Mouse (Mus musculus) v-Abl transformed pro-B cells (cell line): ENCODE data around the gene Gdf11.

ENCODE experiments used
- in situ Hi-C, 2 experiments: fragments of 400-800 bp; cut with MboI; formaldehyde crosslinking; loops; one replicate each; pipeline ENCODE4 v1.15.1; 2025; ENCODE audit not compliant: unreplicated experiment in 2 of 2

The Gdf11 gene

DNA sequence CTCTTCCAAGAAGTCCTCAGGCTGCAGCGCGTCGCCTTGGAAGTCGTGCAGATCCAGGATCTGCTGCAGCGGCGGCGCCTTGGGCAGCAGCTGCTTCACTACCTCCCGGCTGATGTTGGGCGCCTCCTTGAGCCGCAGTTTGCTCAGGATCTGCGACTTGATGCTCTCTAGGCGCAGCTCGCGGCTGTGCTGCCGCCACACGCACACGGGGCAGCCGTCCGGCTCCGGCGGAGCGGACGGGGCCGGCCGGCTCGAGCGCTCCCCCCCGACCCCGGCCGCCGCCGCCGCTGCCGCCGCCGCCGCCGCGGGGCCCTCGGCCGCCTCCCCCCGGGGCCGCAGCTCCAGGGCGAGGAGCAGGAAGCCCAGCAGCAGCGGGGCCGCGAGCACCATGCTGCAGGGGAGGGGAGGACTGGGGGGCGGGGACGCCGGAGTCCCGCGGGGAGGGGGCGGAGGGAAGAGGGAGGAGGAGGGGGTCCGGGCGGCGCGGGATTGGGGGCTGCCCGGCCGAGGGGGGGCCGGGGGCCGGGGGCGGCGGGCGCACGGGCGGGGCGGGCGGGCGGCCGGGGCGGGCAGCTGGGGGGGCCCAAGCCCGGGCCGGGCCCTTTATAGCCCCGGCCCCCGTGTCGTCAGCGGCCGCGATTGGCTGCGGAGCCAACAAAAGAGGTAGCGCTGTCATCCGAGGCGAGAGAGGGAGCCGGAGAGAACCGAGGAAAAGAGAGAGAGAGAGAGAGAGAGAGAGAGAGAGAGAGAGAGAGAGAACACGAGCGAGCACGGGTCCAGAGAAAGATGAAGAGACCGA is at the start of gene Gdf11:
TSS of gene Gdf11 (minus strand) at position 423 of the 799 bp plus-strand sequence.
- in situ Hi-C loops: loop anchor here (10.0 to 25.0 kb wide), 3 partner anchors 277 to 554 kb away; partner anchors contain the start of gene Cs (in 1 of the 2)

GRCm38 (mm10) chr10:128940475-128941061 is 49.0 kb upstream of the Gdf11 start:
- in situ Hi-C loops: no loop called here

GRCm38 (mm10) chr10:128938974-128939373 is 47.5 kb upstream of the Gdf11 start:
- in situ Hi-C loops: no loop called here

DNA sequence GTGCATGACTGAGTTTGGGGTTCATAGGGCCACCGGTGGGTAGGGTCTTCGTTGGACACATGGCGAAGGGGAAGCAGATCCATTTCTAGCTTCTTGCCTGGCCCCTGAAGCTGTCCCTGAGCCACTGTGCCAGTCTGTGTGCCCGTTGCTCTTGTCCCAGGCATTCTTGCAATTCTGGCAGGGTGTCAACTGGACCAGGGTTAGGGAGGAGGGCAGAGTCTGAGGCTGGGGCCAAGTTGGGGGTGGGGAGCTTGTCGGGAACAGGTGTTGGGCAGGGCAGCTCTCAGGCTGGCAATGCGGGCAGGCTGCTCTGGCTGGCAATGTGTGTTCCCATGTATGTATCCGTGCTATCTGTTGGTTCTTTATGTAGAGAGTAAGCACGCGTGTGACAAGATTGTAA is 46.9 kb upstream of the Gdf11 start:
- in situ Hi-C loops: no loop called here

DNA sequence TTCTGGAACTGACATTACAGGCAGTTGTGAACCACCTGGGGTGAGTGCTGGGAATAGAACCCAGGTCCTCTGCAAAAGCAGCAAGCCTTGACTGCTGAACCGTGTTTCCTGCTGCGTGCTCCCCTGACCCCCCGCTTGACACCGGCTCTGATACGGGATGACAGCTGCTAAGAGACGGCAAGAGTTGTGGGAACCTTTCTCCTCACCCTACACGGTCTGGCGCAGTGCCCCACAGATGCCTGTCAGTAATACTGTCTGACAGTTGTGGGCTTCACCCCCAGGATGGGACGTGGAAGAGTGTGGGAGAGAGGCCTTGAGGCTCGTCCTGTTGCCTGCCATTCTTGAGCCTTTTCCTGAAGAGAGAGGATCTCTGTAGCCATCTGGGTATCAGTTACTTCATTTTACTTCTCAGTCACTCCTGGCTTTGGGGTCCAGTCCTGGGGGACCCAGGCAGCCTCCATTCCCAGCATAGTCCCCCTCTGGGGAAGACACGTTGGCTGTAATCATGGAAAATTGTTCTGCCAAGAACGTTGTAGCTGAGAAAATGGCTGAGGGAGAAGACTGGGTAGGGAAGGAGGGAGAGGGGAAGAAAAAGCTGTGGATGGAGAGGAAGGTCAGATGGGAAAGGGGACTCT is 46.4 kb upstream of the Gdf11 start:
- in situ Hi-C loops: no loop called here

GRCm38 (mm10) chr10:128935826-128936440 is 44.4 kb upstream of the Gdf11 start:
- in situ Hi-C loops: no loop called here

GRCm38 (mm10) chr10:128934997-128935787 is 43.7 kb upstream of the Gdf11 start:
- in situ Hi-C loops: no loop called here

GRCm38 (mm10) chr10:128933976-128934721 is 42.6 kb upstream of the Gdf11 start:
- in situ Hi-C loops: no loop called here

DNA sequence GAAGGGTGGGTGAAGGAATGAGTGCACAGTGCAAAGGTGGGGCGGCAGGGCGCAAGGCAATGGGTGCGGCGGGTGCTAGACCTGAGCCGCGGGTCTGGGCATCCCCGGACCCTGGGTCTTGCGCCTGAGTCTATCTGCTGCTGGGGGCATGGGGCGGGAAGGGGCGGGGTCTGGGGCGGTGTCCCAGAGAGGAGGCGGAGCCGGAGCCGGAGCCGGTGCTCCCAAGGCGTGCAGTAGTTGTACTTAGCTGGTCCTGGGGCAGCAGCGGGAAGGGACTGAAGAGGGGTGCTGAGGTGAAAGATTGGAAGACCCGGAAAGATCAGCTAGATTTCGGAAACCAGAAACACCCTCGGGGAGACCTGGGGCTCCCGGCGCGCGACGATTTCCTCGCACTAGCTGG is 42.1 kb upstream of the Gdf11 start, which contains the start of gene Itga7:
TSS of gene Itga7 (plus strand) at position 245 of the 400 bp plus-strand sequence.
- in situ Hi-C loops: no loop called here

- in situ Hi-C loops: no loop called here
These were observed 39.9 kb upstream of the Gdf11 start for GRCm38 (mm10) chr10:128931441-128931840.

GRCm38 (mm10) chr10:128929638-128930378 is 38.3 kb upstream of the Gdf11 start:
- in situ Hi-C loops: no loop called here

DNA sequence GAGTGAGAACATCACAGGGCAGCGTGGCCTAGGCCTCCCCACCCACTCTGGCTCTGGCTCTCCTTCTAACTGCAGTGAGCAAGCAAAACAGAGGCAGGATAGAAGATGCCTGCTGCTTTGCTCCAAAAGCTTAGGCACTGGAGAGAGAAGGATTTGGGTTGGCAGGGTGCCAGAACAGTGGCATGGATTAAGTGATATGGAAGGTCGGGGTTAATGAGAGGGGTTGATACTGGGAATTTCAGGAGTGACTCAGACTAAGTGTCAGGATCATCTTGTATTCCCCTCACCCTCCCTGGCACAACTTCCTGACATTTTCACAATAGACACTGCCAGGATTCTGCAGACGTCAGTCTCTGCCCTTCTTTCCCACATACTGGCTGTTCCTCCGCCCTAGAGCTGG is 36.8 kb upstream of the Gdf11 start:
- in situ Hi-C loops: no loop called here

GRCm38 (mm10) chr10:128923935-128924334 is 32.4 kb upstream of the Gdf11 start, which contains the start of gene Bloc1s1:
Gene Bloc1s1 (minus strand): TSS chr10:128924035.
- in situ Hi-C loops: no loop called here

DNA sequence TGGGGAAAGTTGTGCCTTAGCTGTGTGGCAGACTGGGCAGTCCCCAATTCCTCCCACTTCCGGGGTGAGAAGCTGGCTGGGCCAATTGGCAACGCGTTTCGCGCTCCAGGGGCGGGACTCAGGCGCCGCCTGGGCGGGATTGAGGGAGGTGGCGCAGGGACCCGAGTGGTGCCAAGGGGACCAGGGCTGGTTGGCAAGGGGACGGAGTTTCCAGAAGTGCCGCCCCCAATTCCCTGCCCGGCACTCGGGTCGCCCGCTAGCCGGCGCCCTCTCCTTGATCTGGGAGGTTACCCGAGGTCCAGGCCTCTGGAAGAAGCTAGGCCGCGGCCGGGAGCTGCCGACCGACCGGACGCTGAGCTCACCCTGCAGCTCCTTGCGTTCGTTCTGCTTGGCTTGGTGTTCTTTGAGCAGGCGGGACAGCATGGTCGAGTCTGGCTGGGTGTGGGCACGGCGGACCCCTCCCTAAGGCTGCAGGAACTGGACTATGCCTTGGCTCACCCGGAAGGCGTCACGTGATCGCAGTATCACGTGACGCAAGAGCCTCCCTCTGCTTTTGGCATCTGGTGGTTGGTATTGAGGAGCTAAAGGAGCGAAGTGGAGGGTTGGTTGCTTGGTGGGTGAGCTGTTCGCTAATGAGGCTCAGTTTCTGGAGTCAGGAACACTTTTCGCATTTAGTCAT is 31.6 kb upstream of the Gdf11 start:
- in situ Hi-C loops: no loop called here

DNA sequence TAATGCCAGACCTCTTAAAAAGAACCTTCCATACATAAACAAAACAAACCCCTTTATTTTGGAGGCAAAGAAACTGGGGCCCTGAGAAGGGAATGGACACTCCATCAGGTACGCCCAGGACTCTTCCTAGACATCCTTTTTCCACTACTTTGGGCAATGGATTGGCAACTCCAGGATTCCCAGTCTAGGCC is 31.2 kb upstream of the Gdf11 start, which contains the start of gene Rdh5:
TSS of gene Rdh5 (minus strand) at position 67 of the 191 bp plus-strand sequence.
- in situ Hi-C loops: no loop called here

GRCm38 (mm10) chr10:128921883-128922821 is 30.6 kb upstream of the Gdf11 start:
- in situ Hi-C loops: no loop called here

- in situ Hi-C loops: no loop called here
These were observed 29.7 kb upstream of the Gdf11 start for GRCm38 (mm10) chr10:128921251-128921650.
